Mouse (Mus musculus) bone marrow macrophage, adult 2 months (primary cell): ENCODE measurements around the gene Qrich1.

ENCODE experiments used
- CTCF ChIP-seq: IDR thresholded peaks from 2 replicates; pipeline ENCODE4 v1.5.1; 2012; ENCODE audit warnings: low read depth, mild to moderate bottlenecking, low read length, moderate library complexity
- POLR2A ChIP-seq: IDR thresholded peaks from 2 replicates; pipeline ENCODE4 v1.6.1; 2012; ENCODE audit warnings: mild to moderate bottlenecking, low read depth, low read length, borderline replicate concordance

- TF ChIP-seq POLR2A (no peak), CTCF (no peak)
These were observed 14.9 kb downstream of the Qrich1 start for GRCm38 (mm10) chr9:108531496-108531895.
